Mouse (Mus musculus) CH12.LX (cell line): ENCODE data around the gene Dab1. TPM values are rescaled to one million over a fixed set of nuclear protein-coding genes. Genes with fewer than 3 reads are reported as not detected.

Experiments used
- DNase-seq: peaks from one replicate; pipeline ENCODE4 v3.0.0-alpha.2; 2013; ENCODE audit errors: extremely low read depth
- H3K27ac ChIP-seq: 2 replicates; pipeline ENCODE4 v1.5.1; 2012; ENCODE audit warnings: low read depth, mild to moderate bottlenecking, control low read depth, moderate library complexity; ENCODE audit not compliant: insufficient read depth
- H3K27me3 ChIP-seq: replicated peaks from 2 replicates; pipeline ENCODE3; 2012; ENCODE audit warnings: inconsistent platforms
- H3K36me3 ChIP-seq, 2 experiments: replicated peaks in 1 of 2; 2 replicates each; pipeline versions ENCODE3 to v1.6.1; 2012; ENCODE audit warnings: inconsistent platforms in 1 of 2, low read length in 1 of 2, mild to moderate bottlenecking in 1 of 2, mixed read lengths in 1 of 2, moderate library complexity in 1 of 2; ENCODE audit not compliant: control insufficient read depth in 1 of 2, insufficient read depth in 1 of 2
- H3K4me1 ChIP-seq, 2 experiments: 2 replicates each; pipeline ENCODE4 v1.6.1; 2012; ENCODE audit warnings: inconsistent platforms in 1 of 2, moderate library complexity in 1 of 2; ENCODE audit not compliant: insufficient read depth in 2 of 2, control insufficient read depth in 1 of 2
- H3K4me2 ChIP-seq: 2 replicates; pipeline ENCODE4 v1.6.1; 2012; ENCODE audit warnings: low read depth, mild to moderate bottlenecking, control low read depth; ENCODE audit not compliant: poor library complexity, insufficient read depth, severe bottlenecking
- H3K4me3 ChIP-seq, 3 experiments: fragments of 150-350 bp in 1 of 3; sonication (generic) in 1 of 3; replicated peaks in 1 of 3; 2 replicates each; pipeline versions ENCODE3 to v1.5.1; 2011 to 2012; ENCODE audit warnings: low read depth in 2 of 3, low read length in 2 of 3, mild to moderate bottlenecking in 2 of 3, moderate library complexity in 2 of 3, control low read depth in 1 of 3, improper control_type of control experiment in 1 of 3, inconsistent platforms in 1 of 3, mixed read lengths in 1 of 3; ENCODE audit not compliant: poor library complexity in 1 of 3
- H3K79me2 ChIP-seq: replicated peaks from 2 replicates; pipeline ENCODE4 v1.6.1; 2012; ENCODE audit warnings: mild to moderate bottlenecking, moderate library complexity; ENCODE audit not compliant: control insufficient read depth, poor library complexity, insufficient read depth, severe bottlenecking; ENCODE audit errors: extremely low read depth
- H3K9ac ChIP-seq: 2 replicates; pipeline ENCODE4 v1.6.1; 2012; ENCODE audit warnings: low read depth, mild to moderate bottlenecking, control low read depth, moderate library complexity; ENCODE audit not compliant: insufficient read depth
- H3K9me3 ChIP-seq: replicated peaks from 2 replicates; pipeline ENCODE3; 2012; ENCODE audit warnings: low read length, inconsistent platforms, mixed read lengths
- BHLHE40 ChIP-seq: IDR thresholded peaks from 2 replicates; pipeline ENCODE4 v1.6.1; 2011; ENCODE audit warnings: mild to moderate bottlenecking, low read depth, low read length, improper control_type of control experiment
- CHD1 ChIP-seq: IDR thresholded peaks from 2 replicates; pipeline ENCODE4 v1.6.1; 2012; ENCODE audit warnings: low read depth, low read length, improper control_type of control experiment, inconsistent platforms
- CHD2 ChIP-seq: IDR thresholded peaks from 2 replicates; pipeline ENCODE4 v1.6.1; 2011; ENCODE audit warnings: low read length, improper control_type of control experiment
- HCFC1 ChIP-seq: IDR thresholded peaks from 2 replicates; pipeline ENCODE4 v1.6.1; 2012; ENCODE audit warnings: low read depth, mild to moderate bottlenecking, inconsistent platforms, low read length, improper control_type of control experiment
- JUND ChIP-seq: conservative IDR thresholded peaks from 2 replicates; pipeline ENCODE4 v1.6.1; 2011; ENCODE audit warnings: low read depth, low read length, improper control_type of control experiment
- KAT2A ChIP-seq: IDR thresholded peaks from 2 replicates; pipeline ENCODE4 v1.6.1; 2012; ENCODE audit warnings: low read length, improper control_type of control experiment, inconsistent platforms; ENCODE audit not compliant: insufficient replicate concordance
- MAZ ChIP-seq: IDR thresholded peaks from 2 replicates; pipeline ENCODE4 v1.6.1; 2012; ENCODE audit warnings: low read depth, mild to moderate bottlenecking, inconsistent platforms, low read length, improper control_type of control experiment, moderate library complexity
- MXI1 ChIP-seq: IDR thresholded peaks from 2 replicates; pipeline ENCODE4 v1.6.1; 2011; ENCODE audit warnings: mild to moderate bottlenecking, low read depth, low read length, improper control_type of control experiment
- MYC ChIP-seq: IDR thresholded peaks from 2 replicates; pipeline ENCODE4 v1.6.1; 2011; ENCODE audit warnings: low read depth, mild to moderate bottlenecking, improper control_type of control experiment, low read length
- POLR2A ChIP-seq: IDR thresholded peaks from 2 replicates; pipeline ENCODE4 v1.6.1; 2011; ENCODE audit warnings: low read depth, mild to moderate bottlenecking, improper control_type of control experiment, low read length
- RAD21 ChIP-seq: IDR thresholded peaks from 2 replicates; pipeline ENCODE4 v1.6.1; 2011; ENCODE audit warnings: low read depth, mild to moderate bottlenecking, low read length, improper control_type of control experiment, moderate library complexity
- TBP ChIP-seq: conservative IDR thresholded peaks from 2 replicates; pipeline ENCODE4 v1.6.1; 2011; ENCODE audit warnings: low read depth, low read length, improper control_type of control experiment
- TCF12 ChIP-seq: IDR thresholded peaks from 2 replicates; pipeline ENCODE4 v1.6.1; 2014; ENCODE audit warnings: low read depth, mild to moderate bottlenecking, inconsistent platforms, low read length, improper control_type of control experiment
- ZC3H11A ChIP-seq: IDR thresholded peaks from 2 replicates; pipeline ENCODE4 v1.6.1; 2012; ENCODE audit warnings: low read depth, mild to moderate bottlenecking, inconsistent platforms, low read length, improper control_type of control experiment
- ZKSCAN1 ChIP-seq: IDR thresholded peaks from 2 replicates; pipeline ENCODE4 v1.6.1; 2012; ENCODE audit warnings: low read depth, inconsistent platforms, low read length, improper control_type of control experiment, borderline replicate concordance
- ZNF384 ChIP-seq: IDR thresholded peaks from 2 replicates; pipeline ENCODE4 v1.6.1; 2012; ENCODE audit warnings: low read depth, low read length, improper control_type of control experiment, inconsistent platforms
- dilution Hi-C: fragments of 300-500 bp; cut with MboI; formaldehyde crosslinking; loops from 2 replicates; pipeline ENCODE4 v1.14.3; 2020; ENCODE audit warnings: low sequenced_read_pairs; ENCODE audit not compliant: extremely low pct_unique_long_range_greater_than_20kb, extremely low pct_ligation_motif_present
- in situ Hi-C: fragments of 300-500 bp; cut with MboI; formaldehyde crosslinking; loops from 3 replicates; pipeline ENCODE4 v1.14.3; 2019; ENCODE audit warnings: low sequenced_read_pairs, low pct_ligation_motif_present, low pct_unique_long_range_greater_than_20kb, mixed read lengths
- polyA plus RNA-seq: library from polyadenylated mRNA; unstranded; fragments of >175 nt; gene quantifications from 2 replicates; pipeline ENCODE4 v1.2.1, GENCODE M21; 2012; ENCODE audit warnings: low read depth; ENCODE audit not compliant: insufficient read length
- total RNA-seq, 2 experiments: library from RNA; depleted of rRNA; stranded (reverse); fragments of 300-350 nt in 1 of 2; fragments of >200 nt in 1 of 2; gene quantifications; 2 replicates each; pipeline ENCODE4 v1.2.3; 2012 to 2014

Dab1 gene
- total and polyA plus RNA-seq, 3 experiments, result not detected

DNA sequence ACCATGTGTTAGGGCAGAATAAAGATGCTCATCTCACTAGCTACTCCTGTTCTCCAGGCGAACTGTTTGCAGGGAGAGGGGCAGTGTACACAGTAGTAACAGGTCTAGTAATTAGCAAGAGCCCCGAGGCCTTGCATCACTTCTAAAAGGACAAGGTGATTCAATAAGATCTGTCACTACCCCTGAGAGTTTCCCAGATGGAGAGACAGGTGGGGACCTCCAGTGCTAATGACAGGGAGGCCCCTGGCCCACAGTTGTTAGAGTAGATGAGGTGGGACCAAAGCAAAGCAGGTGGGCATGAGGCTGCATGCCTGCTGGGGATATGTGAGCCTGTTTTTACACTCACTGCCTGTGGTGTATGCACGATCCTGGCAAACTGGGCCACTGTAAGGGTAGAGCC lies 836.6 kb downstream of the Dab1 start:
- no peaks in the 10 kb centered on the region for H3K79me2 ChIP-seq

DNA sequence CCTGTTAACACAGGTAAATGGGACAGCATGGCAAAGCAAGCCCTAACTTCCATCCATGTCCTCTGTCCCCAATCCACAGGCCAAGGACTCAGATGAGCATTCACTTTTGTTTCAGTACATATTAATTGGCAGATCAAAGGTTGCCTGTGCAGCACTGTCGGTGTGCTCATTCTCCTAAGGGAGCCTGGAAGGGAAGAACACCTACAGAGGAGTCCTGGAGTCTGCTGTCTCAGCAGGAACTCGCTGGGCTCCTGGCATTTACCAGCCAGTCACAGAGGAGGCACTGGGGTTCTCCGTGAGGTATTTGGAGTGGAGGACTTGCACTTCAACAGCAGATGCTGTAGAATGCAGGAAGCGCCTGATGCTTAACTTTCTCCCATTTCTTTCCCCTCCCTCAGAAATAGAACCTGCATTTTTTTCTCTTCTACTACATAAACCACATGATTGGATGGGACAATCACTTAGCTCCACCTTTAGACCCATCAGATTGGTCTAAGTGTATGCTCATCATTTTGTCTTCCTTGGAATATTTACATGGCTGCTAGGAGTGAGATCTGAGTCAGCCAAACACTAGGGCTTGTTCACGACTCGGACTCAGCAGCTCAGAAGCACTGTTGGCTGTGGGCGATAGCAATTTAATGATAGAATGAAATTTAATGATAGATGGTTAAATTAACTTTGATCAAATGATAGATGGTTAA lies 837.2 kb downstream of the Dab1 start:
- H3K4me2 ChIP-seq, result no peak overlapping the region
- TF ChIP-seq MAZ (no peak), RAD21 (no peak), CHD1 (no peak), JUND (no peak), TBP (no peak), TCF12 (no peak), MYC (no peak), HCFC1 (no peak), BHLHE40 (no peak), MXI1 (no peak), ZKSCAN1 (no peak), POLR2A (no peak)
- TF ChIP-seq, all 38 proteins: peak for 0
- Histone ChIP-seq H3K36me3 (no peaks in the 10 kb centered on the region), H3K4me3 (no peak overlapping the region), H3K79me2 (no peaks in the 10 kb centered on the region), H3K27me3 (no peaks in the 10 kb centered on the region), H3K4me1 (no peaks in the 10 kb centered on the region), H3K27ac (no peak overlapping the region), H3K9ac (no peak overlapping the region), H3K9me3 (peaks cover 72% of the 10 kb centered on the region)
- in situ Hi-C loops, result no loop called here
- DNase-seq, result no peak
- dilution Hi-C loops, result no loop called here

More for the DNA sequence above, 836.6 kb downstream of the Dab1 start:
- dilution Hi-C loops (no loop called here), in situ Hi-C loops (no loop called here)
- Histone ChIP-seq H3K9ac (no peak overlapping the region), H3K4me3 (no peak overlapping the region), H3K4me1 (no peaks in the 10 kb centered on the region), H3K27me3 (no peaks in the 10 kb centered on the region), H3K27ac (no peak overlapping the region), H3K4me2 (no peak overlapping the region), H3K36me3 (no peaks in the 10 kb centered on the region), H3K9me3 (peaks cover 69% of the 10 kb centered on the region)
- TF ChIP-seq ZNF384 (no peak), CHD2 (no peak), POLR2A (no peak), KAT2A (no peak), MAZ (no peak), ZC3H11A (no peak)
- DNase-seq, result no peak
